Mouse (Mus musculus): ENCODE data around the gene Serinc5. TPM values are rescaled to one million over a fixed set of nuclear protein-coding genes. Genes with fewer than 3 reads are reported as not detected.
"Not testable (repeated sequence)": the region's sequence is repeated elsewhere in the genome, so short reads cannot be mapped to it uniquely, and the experiment has no call there.

The Serinc5 gene
- polyA plus RNA-seq, 1 experiment = 64.5 TPM

- Histone ChIP-seq H3K4me3 (ENCODE audit: insufficient read depth, low read length) (no peak overlapping the region), H3K4me1 (ENCODE audit: control insufficient read depth, insufficient read depth, low read length) (peaks cover 12% of the 10 kb centered on the region), H3K27ac (ENCODE audit: insufficient read depth, low read length) (no peak overlapping the region)
- TF ChIP-seq CTCF (IDR thresholded peaks at IDR 0.05; ENCODE audit: extremely low read depth, insufficient read depth, low read length) = no peak
- TF ChIP-seq POLR2A (IDR thresholded peaks at IDR 0.05; ENCODE audit: extremely low read depth, insufficient read depth, low read length) = no peak
Measured at GRCm38 (mm10) chr13:92675897-92676584, 65.2 kb downstream of the Serinc5 start.

- TF ChIP-seq POLR2A (IDR thresholded peaks at IDR 0.05; ENCODE audit: extremely low read depth, insufficient read depth, low read length) = no peak
- no peak for TF ChIP-seq CTCF (IDR thresholded peaks at IDR 0.05; ENCODE audit: extremely low read depth, insufficient read depth, low read length)
- H3K27ac ChIP-seq (ENCODE audit: insufficient read depth, low read length) = no peak overlapping the region
Measured at GRCm38 (mm10) chr13:92677656-92678055, 66.8 kb downstream of the Serinc5 start.

GRCm38 (mm10) chr13:92679661-92680060 lies 68.8 kb downstream of the Serinc5 start:
- TF ChIP-seq POLR2A (IDR thresholded peaks at IDR 0.05; ENCODE audit: extremely low read depth, insufficient read depth, low read length) = no peak
- no peak for TF ChIP-seq CTCF (IDR thresholded peaks at IDR 0.05; ENCODE audit: extremely low read depth, insufficient read depth, low read length)
- Histone ChIP-seq H3K4me1 (ENCODE audit: control insufficient read depth, insufficient read depth, low read length) (peaks cover 11% of the 10 kb centered on the region), H3K27ac (ENCODE audit: insufficient read depth, low read length) (no peak overlapping the region), H3K4me3 (ENCODE audit: insufficient read depth, low read length) (no peak overlapping the region)

More at GRCm38 (mm10) chr13:92677656-92678055, 66.8 kb downstream of the Serinc5 start:
- Histone ChIP-seq H3K4me3 (ENCODE audit: insufficient read depth, low read length) (no peak overlapping the region), H3K4me1 (ENCODE audit: control insufficient read depth, insufficient read depth, low read length) (peaks cover 12% of the 10 kb centered on the region)

GRCm38 (mm10) chr13:92681541-92681940 lies 70.7 kb downstream of the Serinc5 start:
- Histone ChIP-seq H3K27ac (ENCODE audit: insufficient read depth, low read length) (no peak overlapping the region), H3K4me1 (ENCODE audit: control insufficient read depth, insufficient read depth, low read length) (peaks cover 8% of the 10 kb centered on the region), H3K4me3 (ENCODE audit: insufficient read depth, low read length) (no peak overlapping the region)
- TF ChIP-seq POLR2A (IDR thresholded peaks at IDR 0.05; ENCODE audit: extremely low read depth, insufficient read depth, low read length) (no peak), CTCF (IDR thresholded peaks at IDR 0.05; ENCODE audit: extremely low read depth, insufficient read depth, low read length) (no peak)

GRCm38 (mm10) chr13:92682833-92683232 lies 71.9 kb downstream of the Serinc5 start:
- Histone ChIP-seq H3K4me1 (ENCODE audit: control insufficient read depth, insufficient read depth, low read length) (peaks cover 4% of the 10 kb centered on the region), H3K4me3 (ENCODE audit: insufficient read depth, low read length) (no peak overlapping the region), H3K27ac (ENCODE audit: insufficient read depth, low read length) (0 out of 2 replicates have a peak overlapping the region, but pooled peaks have one; percentile 29)
- TF ChIP-seq POLR2A (IDR thresholded peaks at IDR 0.05; ENCODE audit: extremely low read depth, insufficient read depth, low read length) = no peak
- TF ChIP-seq CTCF (IDR thresholded peaks at IDR 0.05; ENCODE audit: extremely low read depth, insufficient read depth, low read length) = no peak

- Histone ChIP-seq H3K27ac (ENCODE audit: insufficient read depth, low read length) (no peak overlapping the region), H3K4me1 (ENCODE audit: control insufficient read depth, insufficient read depth, low read length) (peaks cover 4% of the 10 kb centered on the region), H3K4me3 (ENCODE audit: insufficient read depth, low read length) (no peak overlapping the region)
- TF ChIP-seq POLR2A (IDR thresholded peaks at IDR 0.05; ENCODE audit: extremely low read depth, insufficient read depth, low read length) (no peak), CTCF (IDR thresholded peaks at IDR 0.05; ENCODE audit: extremely low read depth, insufficient read depth, low read length) (no peak)
Measured at GRCm38 (mm10) chr13:92683464-92683863, 72.6 kb downstream of the Serinc5 start.

GRCm38 (mm10) chr13:92684310-92684709 lies 73.4 kb downstream of the Serinc5 start:
- TF ChIP-seq CTCF (IDR thresholded peaks at IDR 0.05; ENCODE audit: extremely low read depth, insufficient read depth, low read length) = no peak
- TF ChIP-seq POLR2A (IDR thresholded peaks at IDR 0.05; ENCODE audit: extremely low read depth, insufficient read depth, low read length) = no peak
- Histone ChIP-seq H3K27ac (ENCODE audit: insufficient read depth, low read length) (no peak overlapping the region), H3K4me1 (ENCODE audit: control insufficient read depth, insufficient read depth, low read length) (peaks cover under 1% of the 10 kb centered on the region; the same call in 1 of the 2 replicates)

GRCm38 (mm10) chr13:92685273-92685672 lies 74.4 kb downstream of the Serinc5 start:
- TF ChIP-seq CTCF (IDR thresholded peaks at IDR 0.05; ENCODE audit: extremely low read depth, insufficient read depth, low read length) = no peak
- Histone ChIP-seq H3K4me1 (ENCODE audit: control insufficient read depth, insufficient read depth, low read length) (no peaks in the 10 kb centered on the region), H3K4me3 (ENCODE audit: insufficient read depth, low read length) (no peak overlapping the region), H3K27ac (ENCODE audit: insufficient read depth, low read length) (no peak overlapping the region)

More at GRCm38 (mm10) chr13:92684310-92684709, 73.4 kb downstream of the Serinc5 start:
- no peak overlapping the region for H3K4me3 ChIP-seq (ENCODE audit: insufficient read depth, low read length)

- not testable (repeated sequence) for H3K4me3 ChIP-seq (ENCODE audit: insufficient read depth, low read length); H3K4me1 ChIP-seq (ENCODE audit: control insufficient read depth, insufficient read depth, low read length); H3K27ac ChIP-seq (ENCODE audit: insufficient read depth, low read length)
Measured at GRCm38 (mm10) chr13:92687151-92687550, 76.3 kb downstream of the Serinc5 start.

GRCm38 (mm10) chr13:92689061-92689460 lies 78.2 kb downstream of the Serinc5 start:
- Histone ChIP-seq H3K4me1 (ENCODE audit: control insufficient read depth, insufficient read depth, low read length) (no peaks in the 10 kb centered on the region), H3K27ac (ENCODE audit: insufficient read depth, low read length) (no peak overlapping the region), H3K4me3 (ENCODE audit: insufficient read depth, low read length) (no peak overlapping the region)
- TF ChIP-seq CTCF (IDR thresholded peaks at IDR 0.05; ENCODE audit: extremely low read depth, insufficient read depth, low read length) (no peak), POLR2A (IDR thresholded peaks at IDR 0.05; ENCODE audit: extremely low read depth, insufficient read depth, low read length) (no peak)
